Mouse (Mus musculus): Measurements from ENCODE around the gene Cadm4. TPM values are rescaled to one million over a fixed set of nuclear protein-coding genes. Genes with fewer than 3 reads are reported as not detected.

Gene Cadm4
- polyA plus RNA-seq, 1 experiment from 2014 or later = 2.8 TPM

DNA sequence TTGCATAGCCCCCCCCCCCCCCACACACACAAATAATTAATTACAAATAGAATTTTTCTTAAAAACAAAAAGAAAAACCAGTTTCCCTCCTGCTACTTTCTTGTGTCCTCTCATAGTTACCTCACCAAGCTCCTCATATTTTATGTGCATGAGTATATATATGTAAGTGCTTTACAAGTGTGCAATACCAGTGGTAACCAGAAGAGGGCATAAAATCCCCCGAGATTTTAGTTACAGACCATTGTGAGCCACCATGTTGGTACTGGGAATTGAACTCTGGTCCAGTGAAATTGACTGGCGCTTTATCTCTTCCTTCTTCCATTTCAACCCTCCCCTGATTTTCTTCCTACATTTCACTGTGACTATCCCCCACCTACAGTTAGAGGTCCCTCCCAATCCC is 62.7 kb downstream of the Cadm4 start:
- Histone ChIP-seq H3K9ac (no peak overlapping the region), H3K4me1 (replicated peaks) (peaks cover 12% of the 10 kb centered on the region), H3K27ac (no peak overlapping the region), H3K9me3 (no peaks in the 10 kb centered on the region), H3K4me2 (replicated peaks) (no peak overlapping the region), H3K27me3 (replicated peaks) (no peaks in the 10 kb centered on the region), H3K4me3 (replicated peaks) (no peak overlapping the region), H3K36me3 (0 out of 2 replicates have a peak, but pooled peaks cover 3% of the 10 kb centered on the region)
- WGBS = 84% methylated on average over 2 of the region's 2 CpGs
- ATAC-seq = no peak

- peak within 1 kb of the TSS; percentile 85 for H3K4me3 ChIP-seq (replicated peaks)
- H3K4me1 ChIP-seq (replicated peaks) = peaks cover 12% of the 10 kb centered on the region
- H3K9me3 ChIP-seq = no peaks in the 10 kb centered on the region
- H3K4me2 ChIP-seq (replicated peaks) = peak within 1 kb of the TSS; percentile 77
- ATAC-seq = peak; percentile 12; the same call in 1 of the 2 replicates
- H3K9ac ChIP-seq = peak within 1 kb of the TSS; percentile 79
- WGBS = 33% methylated on average over 13 of the region's 13 CpGs
- H3K27ac ChIP-seq = peak within 1 kb of the TSS; percentile 71
- H3K36me3 ChIP-seq = 0 out of 2 replicates have a peak, but pooled peaks cover 3% of the 10 kb centered on the region
- no peaks in the 10 kb centered on the region for H3K27me3 ChIP-seq (replicated peaks)
Observed at GRCm38 (mm10) chr7:24546068-24546614, 64.3 kb downstream of the Cadm4 start, which contains the start of the genes Pinlyp and Xrcc1. Gene Pinlyp, minus strand, starts transcription at chr7:24546118. Gene Xrcc1, plus strand, starts transcription at chr7:24546289.

- Histone ChIP-seq H3K4me2 (replicated peaks) (peak overlapping the region; percentile 77), H3K27me3 (replicated peaks) (no peaks in the 10 kb centered on the region), H3K36me3 (0 out of 2 replicates have a peak, but pooled peaks cover 3% of the 10 kb centered on the region), H3K27ac (peak overlapping the region; percentile 71), H3K4me3 (replicated peaks) (peak overlapping the region; percentile 85), H3K4me1 (replicated peaks) (peaks cover 12% of the 10 kb centered on the region), H3K9ac (peak overlapping the region; percentile 79), H3K9me3 (no peaks in the 10 kb centered on the region)
- under 1% methylated on average over 57 of the region's 57 CpGs for WGBS
- ATAC-seq = peak; percentile 100
Observed at GRCm38 (mm10) chr7:24546634-24547389, 65.0 kb downstream of the Cadm4 start.

GRCm38 (mm10) chr7:24547534-24548036 is 65.8 kb downstream of the Cadm4 start:
- H3K27ac ChIP-seq = peak overlapping the region; percentile 71; the same call in 1 of the 2 replicates
- 23% methylated on average over 13 of the region's 13 CpGs for WGBS
- ATAC-seq = no peak

GRCm38 (mm10) chr7:24551985-24552759 is 70.3 kb downstream of the Cadm4 start:
- H3K4me1 ChIP-seq (replicated peaks) = peaks cover 7% of the 10 kb centered on the region
- 74% methylated on average over 12 of the region's 12 CpGs for WGBS
- no peaks in the 10 kb centered on the region for H3K9me3 ChIP-seq
- no peak overlapping the region for H3K4me2 ChIP-seq (replicated peaks)
- H3K27ac ChIP-seq = no peak overlapping the region
- no peaks in the 10 kb centered on the region for H3K27me3 ChIP-seq (replicated peaks)
- no peak overlapping the region for H3K4me3 ChIP-seq (replicated peaks)
- H3K9ac ChIP-seq = no peak overlapping the region
- H3K36me3 ChIP-seq = 0 out of 2 replicates have a peak, but pooled peaks cover 12% of the 10 kb centered on the region
- no peak for ATAC-seq

More at GRCm38 (mm10) chr7:24547534-24548036, 65.8 kb downstream of the Cadm4 start:
- Histone ChIP-seq H3K9ac (peak overlapping the region; percentile 79), H3K4me2 (replicated peaks) (peak overlapping the region; percentile 77), H3K4me3 (replicated peaks) (peak overlapping the region; percentile 85), H3K27me3 (replicated peaks) (no peaks in the 10 kb centered on the region), H3K36me3 (0 out of 2 replicates have a peak, but pooled peaks cover 6% of the 10 kb centered on the region), H3K9me3 (no peaks in the 10 kb centered on the region), H3K4me1 (replicated peaks) (peaks cover 12% of the 10 kb centered on the region)

Other genes with a start within 250 kb of the Cadm4 start
- 4.3 and 4.5 TPM in 2 replicates for gene Zfp109, start 244.5 kb upstream of the Cadm4 start, polyA plus RNA-seq (2015; fragmentation: Nextera tagmentation; extraction: Ambion mirVana)
- 2.8 and 3.1 TPM in 2 replicates for gene Zfp108, start 227.2 kb upstream of the Cadm4 start, polyA plus RNA-seq (2015; fragmentation: Nextera tagmentation; extraction: Ambion mirVana)
- 5.4 and 6.1 TPM in 2 replicates for gene Zfp93, start 211.6 kb upstream of the Cadm4 start, polyA plus RNA-seq (2015; fragmentation: Nextera tagmentation; extraction: Ambion mirVana)
- 23.6 and 24.6 TPM in 2 replicates for gene Zfp61, start 180.8 kb upstream of the Cadm4 start, polyA plus RNA-seq (2015; fragmentation: Nextera tagmentation; extraction: Ambion mirVana)
- 6.0 and 7.5 TPM in 2 replicates for gene Zfp94, start 165.4 kb upstream of the Cadm4 start, polyA plus RNA-seq (2015; fragmentation: Nextera tagmentation; extraction: Ambion mirVana)
- 0.18 and 0.27 TPM in 2 replicates for gene Tescl, start 148.1 kb upstream of the Cadm4 start, polyA plus RNA-seq (2015; fragmentation: Nextera tagmentation; extraction: Ambion mirVana)
- gene Lypd5, start 132.8 kb upstream of the Cadm4 start, polyA plus RNA-seq (2015; fragmentation: Nextera tagmentation; extraction: Ambion mirVana) = not detected in 2 replicates
- 2.7 and 3.4 TPM in 2 replicates for gene Kcnn4, start 111.8 kb upstream of the Cadm4 start, polyA plus RNA-seq (2015; fragmentation: Nextera tagmentation; extraction: Ambion mirVana)
- gene Smg9, start 82.4 kb upstream of the Cadm4 start, polyA plus RNA-seq (2015; fragmentation: Nextera tagmentation; extraction: Ambion mirVana) = 19.6 and 21.8 TPM in 2 replicates
- not detected in 2 replicates for gene Irgc1, start 29.7 kb upstream of the Cadm4 start, polyA plus RNA-seq (2015; fragmentation: Nextera tagmentation; extraction: Ambion mirVana)
- 8.7 and 10.5 TPM in 2 replicates for gene Plaur, start 19.5 kb upstream of the Cadm4 start, polyA plus RNA-seq (2015; fragmentation: Nextera tagmentation; extraction: Ambion mirVana)
- gene Zfp428, start 25.0 kb downstream of the Cadm4 start, polyA plus RNA-seq (2015; fragmentation: Nextera tagmentation; extraction: Ambion mirVana) = 32.0 and 36.6 TPM in 2 replicates
- gene AC161166.1, start 30.4 kb downstream of the Cadm4 start, polyA plus RNA-seq (2015; fragmentation: Nextera tagmentation; extraction: Ambion mirVana) = 0.14 and 0.24 TPM in 2 replicates
- gene Irgq, start 48.7 kb downstream of the Cadm4 start, polyA plus RNA-seq (2015; fragmentation: Nextera tagmentation; extraction: Ambion mirVana) = 5.3 and 5.7 TPM in 2 replicates
- gene Pinlyp, start 64.1 kb downstream of the Cadm4 start, polyA plus RNA-seq (2015; fragmentation: Nextera tagmentation; extraction: Ambion mirVana) = not detected in 2 replicates
- 79.9 and 101 TPM in 2 replicates for gene Xrcc1, start 64.3 kb downstream of the Cadm4 start, polyA plus RNA-seq (2015; fragmentation: Nextera tagmentation; extraction: Ambion mirVana)
- gene Ethe1, start 105.5 kb downstream of the Cadm4 start, polyA plus RNA-seq (2015; fragmentation: Nextera tagmentation; extraction: Ambion mirVana) = 35.7 and 36.7 TPM in 2 replicates
- 3.2 and 3.6 TPM in 2 replicates for gene Zfp575, start 105.6 kb downstream of the Cadm4 start, polyA plus RNA-seq (2015; fragmentation: Nextera tagmentation; extraction: Ambion mirVana)
- 0.35 and 0.39 TPM in 2 replicates for gene Phldb3, start 128.7 kb downstream of the Cadm4 start, polyA plus RNA-seq (2015; fragmentation: Nextera tagmentation; extraction: Ambion mirVana)
- 0.44 and 0.64 TPM in 2 replicates for gene Lypd3, start 154.5 kb downstream of the Cadm4 start, polyA plus RNA-seq (2015; fragmentation: Nextera tagmentation; extraction: Ambion mirVana)
- 0.14 and 0.15 TPM in 2 replicates for gene Tex101, start 194.7 kb downstream of the Cadm4 start, polyA plus RNA-seq (2015; fragmentation: Nextera tagmentation; extraction: Ambion mirVana)
- not detected in 2 replicates for gene BC049730, start 227.2 kb downstream of the Cadm4 start, polyA plus RNA-seq (2015; fragmentation: Nextera tagmentation; extraction: Ambion mirVana)
- gene Gm4763, start 244.9 kb downstream of the Cadm4 start, polyA plus RNA-seq (2015; fragmentation: Nextera tagmentation; extraction: Ambion mirVana) = not detected in 2 replicates

Data from intestine, embryonic 15.5 days (tissue).